Mouse (Mus musculus) gastrocnemius, adult 8-10 months (tissue): ENCODE results near the gene Vmn1r69. TPM values are rescaled to one million over a fixed set of nuclear protein-coding genes. Genes with fewer than 3 reads are reported as not detected.

Experiments
- DNase-seq, 2 experiments: peaks; one replicate each; pipeline ENCODE4 v3.0.0; 2022; ENCODE audit warnings: low spot score in 2 of 2
- total RNA-seq, 4 experiments: library from RNA; stranded (reverse); gene quantifications; 2 replicates each; pipeline ENCODE4 v1.2.4; 2022

The Vmn1r69 gene
- not detected for total RNA-seq

DNA sequence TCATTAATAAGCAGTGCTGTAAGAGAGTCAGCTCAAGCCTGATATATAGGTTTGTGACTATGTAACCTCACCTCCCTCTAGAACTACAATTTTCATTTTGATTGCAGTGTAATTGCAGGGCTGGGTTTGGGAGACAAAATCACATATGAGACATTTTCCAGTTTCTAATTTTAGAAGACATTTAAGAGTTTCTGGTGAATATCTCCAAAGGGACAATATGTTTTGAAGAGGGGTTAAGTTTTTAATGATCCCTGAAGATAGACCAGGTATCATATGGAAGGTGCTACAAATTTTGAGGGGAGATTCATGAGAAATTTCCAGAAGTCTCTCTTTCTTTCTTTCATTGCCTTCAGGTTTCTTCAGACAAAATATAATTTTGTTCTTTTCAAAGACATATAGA is at the start of gene Vmn1r69:
Gene Vmn1r69, minus strand, starts transcription at position 101 of the 400 bp plus-strand sequence.
- no peak for DNase-seq

DNA sequence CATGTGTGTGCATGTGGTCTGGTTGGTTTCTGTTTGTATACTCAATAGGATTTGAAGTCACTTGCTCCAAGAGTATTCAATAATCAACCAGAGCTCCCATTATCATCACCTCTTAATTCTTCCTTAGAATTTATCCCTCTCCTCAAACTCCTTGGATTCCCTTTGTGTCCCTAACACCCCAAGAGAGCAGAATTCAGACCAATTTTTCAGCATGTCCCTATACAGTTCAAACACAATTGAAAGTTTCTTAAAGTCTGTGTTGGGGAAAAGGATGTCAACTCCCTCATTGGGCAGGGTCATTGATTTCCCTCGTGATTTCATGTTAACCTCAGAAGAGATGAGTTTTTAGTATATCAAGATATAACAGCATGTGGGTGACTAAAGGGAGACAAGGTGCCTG is 17.8 kb upstream of the Vmn1r69 start, which contains the start of gene Vmn1r70:
Gene Vmn1r70, plus strand, starts transcription at position 301 of the 400 bp plus-strand sequence.
- DNase-seq = no peak

DNA sequence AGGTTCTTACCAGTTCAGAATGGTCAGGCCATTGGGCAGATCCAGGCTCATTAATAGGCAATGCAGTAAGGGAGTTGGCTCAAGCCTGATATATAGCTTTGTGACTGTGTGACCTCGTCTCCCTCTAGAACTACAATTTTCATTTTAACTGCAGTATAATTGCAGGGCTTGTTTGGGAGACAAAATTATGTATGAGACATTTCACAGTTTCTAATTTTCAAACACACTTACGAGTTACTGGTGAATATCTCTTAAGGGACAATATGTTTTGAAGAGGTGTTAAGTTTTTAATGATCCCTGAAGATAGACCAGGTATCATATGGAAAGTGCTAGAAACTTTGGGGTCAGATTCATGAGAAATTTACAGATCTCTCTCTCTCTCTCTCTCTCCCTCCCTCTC is 55.1 kb downstream of the Vmn1r69 start, which contains the start of gene Vmn1r68:
Gene Vmn1r68, minus strand, starts transcription at position 101 of the 400 bp plus-strand sequence.
- DNase-seq = no peak

Other genes with a start within 250 kb of the Vmn1r69 start
- not detected for gene Vmn1r67, start 170.3 kb downstream of the Vmn1r69 start, total RNA-seq
- 1 to 10 TPM; 1.1 to 1.4 (median 1.2) TPM for gene Zik1, start 118.3 kb downstream of the Vmn1r69 start, total RNA-seq
- gene Vmn1r68, start 55.2 kb downstream of the Vmn1r69 start, total RNA-seq = not detected
- not detected for gene Vmn1r70, start 17.9 kb upstream of the Vmn1r69 start, total RNA-seq
- not detected for gene Nlrp4b, start 74.1 kb upstream of the Vmn1r69 start, total RNA-seq
- not detected for gene Vmn1r71, start 140.7 kb upstream of the Vmn1r69 start, total RNA-seq